Mouse (Mus musculus) erythroblast, embryonic 14.5 days (primary cell): ENCODE measurements at regions not wholly inside any gene's neighbourhood (a gene's known extent, or its start where the extent isn't known, plus 50 kb on each side); places are given as distances from the start of the nearest gene placed in this dataset.

ENCODE experiments used
- GATA1 ChIP-seq: IDR thresholded peaks from 2 replicates; pipeline ENCODE4 v1.6.1; 2012; ENCODE audit warnings: low read length, inconsistent platforms, mixed read lengths
- TAL1 ChIP-seq: IDR thresholded peaks from 3 replicates; pipeline ENCODE4 v1.6.1; 2012; ENCODE audit warnings: low read length, inconsistent platforms, mixed read lengths

- no peak for TF ChIP-seq GATA1
- no peak for TF ChIP-seq TAL1
Observed at GRCm38 (mm10) chr9:63880487-63881260, 122.9 kb upstream of the Smad3 start.
